Mouse (Mus musculus): Measurements from ENCODE around the gene Wdr6. TPM values are rescaled to one million over a fixed set of nuclear protein-coding genes. Genes with fewer than 3 reads are reported as not detected.
A peak's percentile ranks its signal among the peaks of the same experiment; 100 is the strongest.

The Wdr6 gene
- polyA plus RNA-seq, 1 experiment from 2014 or later: 64.1 TPM

DNA sequence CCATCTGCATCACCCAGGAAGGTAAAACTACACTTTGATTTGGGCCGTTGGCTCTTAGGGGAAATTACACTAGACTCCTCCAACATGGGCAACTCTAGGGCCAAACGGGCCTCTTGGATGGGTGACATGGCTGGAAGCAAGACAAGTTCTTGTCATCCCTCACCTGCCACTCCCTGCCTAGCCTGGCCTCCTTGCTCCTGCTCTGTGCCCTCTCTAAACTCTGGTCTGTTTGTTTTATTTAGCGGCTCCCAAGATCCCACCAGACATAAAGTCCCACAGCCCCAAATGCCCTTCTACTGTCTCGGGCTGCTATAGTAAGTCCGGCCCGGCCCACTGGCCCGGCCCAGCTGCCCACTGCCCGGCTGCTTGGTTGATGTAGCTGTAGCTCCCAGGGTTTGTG is 14.9 kb downstream of the Wdr6 start:
- peaks cover 34% of the 10 kb centered on the region for H3K4me1 ChIP-seq
- peak overlapping the region; percentile 20; the same call in 1 of the 2 replicates for H3K9ac ChIP-seq
- peaks cover 58% of the 10 kb centered on the region for H3K36me3 ChIP-seq
- H3K27me3 ChIP-seq (replicated peaks): no peaks in the 10 kb centered on the region
- H3K27ac ChIP-seq (replicated peaks): no peak overlapping the region
- H3K4me2 ChIP-seq: no peak overlapping the region
- H3K4me3 ChIP-seq: no peak overlapping the region
- no peaks in the 10 kb centered on the region for H3K9me3 ChIP-seq
- WGBS: 88% methylated on average over 8 of the region's 8 CpGs
- ATAC-seq (ENCODE audit: extremely low read depth, insufficient number of reproducible peaks, low FRiP score, low TSS enrichment): no peak

DNA sequence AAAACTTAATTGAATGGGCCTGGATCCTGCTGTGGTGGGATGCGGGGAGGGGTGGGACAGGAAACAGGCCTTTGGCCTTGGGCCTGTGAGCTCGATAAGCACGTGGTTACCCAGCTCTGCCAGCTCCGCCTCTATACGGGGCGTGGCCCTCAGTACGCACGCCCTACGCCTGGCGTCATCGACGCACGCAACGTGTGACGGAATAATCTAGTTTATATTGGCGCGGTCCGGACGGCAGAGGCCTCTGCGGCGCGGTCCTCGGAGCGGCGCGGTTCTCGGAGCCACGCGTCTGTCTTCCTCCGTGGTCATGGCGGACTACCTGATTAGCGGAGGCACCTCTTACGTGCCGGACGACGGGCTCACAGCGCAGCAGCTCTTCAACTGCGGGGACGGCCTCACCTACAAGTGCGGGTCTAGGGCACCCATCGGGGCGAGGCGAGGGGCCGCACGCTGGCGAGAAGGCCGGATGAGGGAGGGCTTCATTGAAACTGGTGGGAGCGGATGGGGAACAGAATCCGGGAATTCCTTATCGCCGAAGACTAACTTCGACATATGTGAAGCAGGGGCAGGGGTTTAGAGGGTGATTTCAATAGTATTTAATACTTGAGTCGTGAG is 18.2 kb downstream of the Wdr6 start, which contains the start of gene Impdh2:
Gene Impdh2 (plus strand): TSS at position 60 of the 615 bp plus-strand sequence.
- peak within 1 kb of the TSS; percentile 64 for H3K4me3 ChIP-seq
- no peaks in the 10 kb centered on the region for H3K9me3 ChIP-seq
- peak; percentile 97 for ATAC-seq (ENCODE audit: extremely low read depth, insufficient number of reproducible peaks, low FRiP score, low TSS enrichment)
- H3K9ac ChIP-seq: peak within 1 kb of the TSS; percentile 86
- peaks cover 86% of the 10 kb centered on the region for H3K36me3 ChIP-seq
- H3K4me1 ChIP-seq: peaks cover 15% of the 10 kb centered on the region
- WGBS: under 1% methylated on average over 52 of the region's 53 CpGs
- H3K27me3 ChIP-seq (replicated peaks): no peaks in the 10 kb centered on the region
- peak within 1 kb of the TSS; percentile 76 for H3K4me2 ChIP-seq
- H3K27ac ChIP-seq (replicated peaks): peak within 1 kb of the TSS; percentile 87

DNA sequence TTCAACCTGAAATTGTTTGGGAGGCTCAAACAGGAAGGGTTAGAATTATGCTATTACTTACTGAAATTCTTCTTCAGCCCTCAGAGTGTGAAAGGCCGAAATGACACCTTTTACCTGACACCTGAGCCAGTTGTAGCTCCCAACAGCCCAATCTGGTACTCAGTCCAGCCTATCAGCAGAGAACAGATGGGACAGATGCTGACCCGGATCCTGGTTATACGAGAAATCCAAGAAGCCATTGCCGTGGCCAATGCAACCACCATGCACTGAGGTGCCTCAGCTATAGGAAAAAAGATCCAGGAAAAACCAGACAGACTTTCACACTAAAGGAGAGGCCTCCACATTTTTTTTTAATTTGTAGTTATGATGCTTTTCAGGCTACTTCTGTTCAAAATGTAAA is 19.4 kb downstream of the Wdr6 start:
- no peak overlapping the region for H3K27ac ChIP-seq (replicated peaks)
- 0 out of 2 replicates have a peak overlapping the region, but pooled peaks have one; percentile 0 for H3K9ac ChIP-seq
- H3K4me1 ChIP-seq: peaks cover 15% of the 10 kb centered on the region
- peaks cover 86% of the 10 kb centered on the region for H3K36me3 ChIP-seq
- H3K4me3 ChIP-seq: no peak overlapping the region
- no peaks in the 10 kb centered on the region for H3K9me3 ChIP-seq
- 80% methylated on average over 4 of the region's 4 CpGs for WGBS
- H3K27me3 ChIP-seq (replicated peaks): no peaks in the 10 kb centered on the region
- H3K4me2 ChIP-seq: no peak overlapping the region
- ATAC-seq (ENCODE audit: extremely low read depth, insufficient number of reproducible peaks, low FRiP score, low TSS enrichment): no peak

DNA sequence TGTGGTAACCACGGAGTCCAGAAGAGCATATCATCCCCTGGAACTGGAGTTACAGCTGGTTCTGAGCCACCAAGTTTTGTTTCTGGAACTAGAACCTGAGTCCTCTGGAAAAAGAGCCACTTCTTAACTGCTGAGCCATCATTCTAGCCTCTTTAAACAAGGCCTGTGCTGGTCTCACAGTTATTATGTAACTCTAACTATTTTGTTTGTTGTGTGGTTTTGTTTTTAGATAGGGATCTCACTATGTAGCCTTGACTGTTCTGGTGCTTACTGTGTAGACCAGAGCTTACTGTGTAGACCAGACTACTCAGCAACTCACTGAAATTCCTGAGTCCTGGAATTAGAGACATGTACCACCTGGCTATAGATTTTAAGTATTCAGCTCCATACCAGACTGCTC is 31.7 kb downstream of the Wdr6 start:
- Histone ChIP-seq H3K4me1 (no peaks in the 10 kb centered on the region), H3K27me3 (replicated peaks) (no peaks in the 10 kb centered on the region), H3K9me3 (no peaks in the 10 kb centered on the region), H3K9ac (no peak overlapping the region), H3K4me3 (no peak overlapping the region), H3K36me3 (peaks cover 94% of the 10 kb centered on the region), H3K27ac (replicated peaks) (no peak overlapping the region), H3K4me2 (no peak overlapping the region)
- no peak for ATAC-seq (ENCODE audit: extremely low read depth, insufficient number of reproducible peaks, low FRiP score, low TSS enrichment)
- WGBS: 88% methylated on average over 1 of the region's 1 CpGs

DNA sequence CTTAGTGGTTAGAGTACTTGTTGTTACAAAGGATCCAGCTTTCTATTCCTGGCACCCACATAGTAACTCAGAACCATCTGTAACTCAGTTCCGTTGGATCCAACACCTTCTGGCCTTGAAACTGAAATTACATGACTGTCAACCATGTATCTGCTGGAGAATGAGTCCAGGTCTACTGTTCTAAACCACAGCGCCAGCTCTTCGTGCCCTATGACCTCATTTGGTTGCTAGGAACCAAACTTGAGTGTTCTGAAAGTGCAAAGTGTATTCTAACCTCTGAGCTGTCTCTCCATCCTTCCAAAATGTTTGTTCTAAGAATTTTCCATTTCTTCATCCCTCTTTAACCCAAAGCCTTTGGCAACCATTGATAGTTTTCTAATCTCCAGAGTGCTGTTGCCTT is 32.6 kb downstream of the Wdr6 start:
- Histone ChIP-seq H3K27me3 (replicated peaks) (no peaks in the 10 kb centered on the region), H3K9me3 (no peaks in the 10 kb centered on the region), H3K36me3 (peaks cover 96% of the 10 kb centered on the region), H3K9ac (no peak overlapping the region), H3K27ac (replicated peaks) (no peak overlapping the region), H3K4me3 (no peak overlapping the region), H3K4me2 (no peak overlapping the region), H3K4me1 (no peaks in the 10 kb centered on the region)
- 91% methylated on average over 3 of the region's 3 CpGs for WGBS
- no peak for ATAC-seq (ENCODE audit: extremely low read depth, insufficient number of reproducible peaks, low FRiP score, low TSS enrichment)

DNA sequence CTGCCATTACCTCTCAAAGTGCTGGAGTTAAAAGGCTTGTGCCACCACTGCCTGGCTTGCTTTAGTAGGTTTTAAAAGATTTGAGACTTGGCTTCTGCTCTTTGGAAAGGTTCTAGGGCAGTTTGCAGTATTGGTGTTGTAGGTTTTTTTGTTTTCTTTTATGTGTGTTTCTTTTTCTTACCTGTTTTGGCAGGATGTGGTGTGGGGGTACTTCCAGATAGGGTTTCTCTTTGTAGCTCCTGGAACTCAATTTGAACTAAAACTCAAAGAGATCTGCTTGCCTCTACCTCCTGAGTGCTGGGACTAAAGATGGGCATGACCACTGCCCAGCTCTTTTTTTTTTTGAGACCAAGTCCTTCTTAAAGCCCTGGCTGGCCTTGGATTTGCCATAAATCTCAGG is 37.7 kb downstream of the Wdr6 start:
- no peak for ATAC-seq (ENCODE audit: extremely low read depth, insufficient number of reproducible peaks, low FRiP score, low TSS enrichment)
- Histone ChIP-seq H3K36me3 (peaks cover 98% of the 10 kb centered on the region), H3K4me1 (no peaks in the 10 kb centered on the region), H3K27ac (replicated peaks) (no peak overlapping the region), H3K9me3 (no peaks in the 10 kb centered on the region), H3K9ac (no peak overlapping the region), H3K27me3 (replicated peaks) (no peaks in the 10 kb centered on the region), H3K4me3 (no peak overlapping the region), H3K4me2 (no peak overlapping the region)

DNA sequence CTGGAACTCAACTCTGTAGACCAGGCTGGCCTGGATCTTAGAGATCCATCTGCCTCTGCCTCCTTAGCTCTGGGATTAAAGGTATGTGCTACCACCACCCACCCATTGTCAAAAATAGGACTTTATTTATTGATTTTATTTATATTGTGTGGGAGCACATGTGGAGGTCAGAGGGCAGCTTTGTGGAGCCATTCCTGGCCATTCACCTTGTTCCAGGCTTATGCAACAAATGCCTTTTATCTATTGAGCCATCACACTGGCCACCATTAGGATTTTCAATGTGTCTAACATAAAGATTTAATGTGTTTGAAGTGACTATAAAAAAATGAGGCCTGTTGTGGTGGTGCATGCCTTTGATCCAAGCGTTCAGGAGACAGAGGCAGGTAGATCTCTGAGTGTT is 47.0 kb downstream of the Wdr6 start:
- H3K4me2 ChIP-seq: no peak overlapping the region
- no peak overlapping the region for H3K9ac ChIP-seq
- H3K4me1 ChIP-seq: no peaks in the 10 kb centered on the region
- peaks cover 88% of the 10 kb centered on the region for H3K36me3 ChIP-seq
- no peak overlapping the region for H3K27ac ChIP-seq (replicated peaks)
- H3K4me3 ChIP-seq: no peak overlapping the region
- WGBS: 92% methylated on average over 1 of the region's 1 CpGs
- H3K27me3 ChIP-seq (replicated peaks): no peaks in the 10 kb centered on the region
- no peak for ATAC-seq (ENCODE audit: extremely low read depth, insufficient number of reproducible peaks, low FRiP score, low TSS enrichment)
- no peaks in the 10 kb centered on the region for H3K9me3 ChIP-seq

DNA sequence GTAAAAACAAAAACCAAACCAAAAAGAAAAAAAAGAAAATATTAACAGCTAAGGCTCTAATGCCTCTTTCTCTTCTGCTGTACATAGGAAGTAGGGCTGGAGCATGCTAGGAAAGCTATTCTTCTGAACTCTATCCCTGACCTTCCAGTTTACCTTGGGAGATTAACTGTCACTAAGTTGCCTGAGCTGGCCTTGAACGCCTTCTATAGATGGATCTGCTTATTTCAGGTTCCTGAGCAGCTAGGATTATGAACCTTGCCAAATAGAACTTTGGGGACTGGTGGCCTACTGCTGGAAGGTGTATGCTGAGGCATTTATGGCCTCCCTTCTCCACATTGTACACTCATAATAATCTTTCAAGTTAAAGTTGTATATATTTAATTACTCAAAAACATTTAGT is 47.6 kb downstream of the Wdr6 start:
- H3K9ac ChIP-seq: no peak overlapping the region
- H3K9me3 ChIP-seq: no peaks in the 10 kb centered on the region
- ATAC-seq (ENCODE audit: extremely low read depth, insufficient number of reproducible peaks, low FRiP score, low TSS enrichment): no peak
- H3K4me3 ChIP-seq: no peak overlapping the region
- H3K4me1 ChIP-seq: no peaks in the 10 kb centered on the region
- no peak overlapping the region for H3K27ac ChIP-seq (replicated peaks)
- H3K27me3 ChIP-seq (replicated peaks): no peaks in the 10 kb centered on the region
- H3K36me3 ChIP-seq: peaks cover 83% of the 10 kb centered on the region
- 84% methylated on average over 1 of the region's 1 CpGs for WGBS
- H3K4me2 ChIP-seq: no peak overlapping the region

DNA sequence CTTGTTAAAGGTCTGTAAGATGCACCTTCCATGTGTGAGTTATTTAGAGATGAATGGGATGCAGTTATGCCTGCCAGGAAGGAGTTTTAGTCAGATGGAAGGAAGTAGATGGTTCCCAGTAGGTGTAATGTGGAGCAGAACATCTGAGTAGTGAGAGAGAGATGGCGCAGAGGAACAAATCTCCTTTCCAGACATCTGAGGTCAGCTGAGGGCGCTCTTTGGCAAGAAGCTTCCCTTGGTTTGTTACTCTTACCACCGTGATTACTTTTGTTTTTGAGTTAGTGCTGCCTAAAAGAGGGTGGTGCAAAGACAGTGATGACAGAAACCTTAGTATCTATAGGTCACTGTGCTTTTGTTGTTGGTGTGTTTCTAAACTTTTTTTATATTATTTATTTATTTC is 53.1 kb downstream of the Wdr6 start:
- Histone ChIP-seq H3K4me2 (no peak overlapping the region), H3K36me3 (peaks cover 45% of the 10 kb centered on the region), H3K9ac (no peak overlapping the region), H3K4me3 (no peak overlapping the region), H3K27me3 (replicated peaks) (no peaks in the 10 kb centered on the region), H3K4me1 (peaks cover 14% of the 10 kb centered on the region), H3K27ac (replicated peaks) (no peak overlapping the region), H3K9me3 (no peaks in the 10 kb centered on the region)
- no peak for ATAC-seq (ENCODE audit: extremely low read depth, insufficient number of reproducible peaks, low FRiP score, low TSS enrichment)
- WGBS: 69% methylated on average over 3 of the region's 3 CpGs

DNA sequence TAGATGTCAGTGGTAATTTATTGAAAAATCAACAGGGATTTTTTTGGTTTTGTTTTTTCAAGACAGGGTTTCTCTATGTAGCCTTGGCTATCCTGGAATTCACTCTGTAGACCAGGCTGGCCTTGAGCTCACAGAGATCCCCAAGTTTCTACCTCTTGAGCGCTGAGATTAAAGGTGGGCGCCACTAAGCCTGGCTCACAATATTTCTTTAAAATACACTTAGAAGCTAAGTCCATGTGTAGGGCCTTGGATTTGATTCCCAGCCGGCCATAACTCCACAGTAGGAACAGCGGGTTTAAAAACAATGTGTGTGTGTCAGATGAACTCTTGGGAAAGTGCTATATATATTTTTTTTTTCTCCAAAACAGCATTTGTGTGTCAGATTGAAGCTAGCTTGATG is 55.2 kb downstream of the Wdr6 start:
- H3K4me2 ChIP-seq: no peak overlapping the region

More for the DNA sequence above, 55.2 kb downstream of the Wdr6 start:
- Histone ChIP-seq H3K9me3 (no peaks in the 10 kb centered on the region), H3K27ac (replicated peaks) (no peak overlapping the region), H3K4me1 (peaks cover 31% of the 10 kb centered on the region), H3K9ac (no peak overlapping the region), H3K36me3 (peaks cover 40% of the 10 kb centered on the region), H3K27me3 (replicated peaks) (no peaks in the 10 kb centered on the region), H3K4me3 (no peak overlapping the region)
- no peak for ATAC-seq (ENCODE audit: extremely low read depth, insufficient number of reproducible peaks, low FRiP score, low TSS enrichment)
- 97% methylated on average over 4 of the region's 4 CpGs for WGBS
